Mouse (Mus musculus) liver, postnatal 0 days (tissue): ENCODE measurements at regions not wholly inside any gene's neighbourhood (a gene's known extent, or its start where the extent isn't known, plus 50 kb on each side); places are given as distances from the start of the nearest gene placed in this dataset.

Source experiments
- ATAC-seq: fragments of 200-750 bp; cut with Nextera tagmentation; 2 replicates; pipeline ENCODE4 v1.8.0; 2017; ENCODE audit warnings: mild to moderate bottlenecking, moderate library complexity
- DNase-seq: peaks from one replicate; pipeline ENCODE4 v3.0.0-alpha.2; 2016
- H3K27ac ChIP-seq: fragments of 300-500 bp; sonication (generic); 2 replicates; pipeline ENCODE4 v1.5.1; 2014; ENCODE audit warnings: antibody characterized with exemption, moderate library complexity, mild to moderate bottlenecking, low read depth
- H3K27me3 ChIP-seq: fragments of 300-500 bp; sonication (generic); 2 replicates; pipeline ENCODE4 v1.6.1; 2014; ENCODE audit warnings: low read length, control low read depth, mixed read lengths; ENCODE audit not compliant: insufficient read depth
- H3K36me3 ChIP-seq: fragments of 300-500 bp; sonication (generic); replicated peaks from 2 replicates; pipeline ENCODE4 v1.6.1; 2014; ENCODE audit warnings: mild to moderate bottlenecking, control low read depth, low read length, moderate library complexity, mixed read lengths; ENCODE audit not compliant: insufficient read depth
- H3K4me1 ChIP-seq: fragments of 300-500 bp; sonication (generic); 2 replicates; pipeline ENCODE4 v1.6.1; 2014; ENCODE audit warnings: antibody characterized with exemption, mild to moderate bottlenecking, control low read depth; ENCODE audit not compliant: insufficient read depth
- H3K4me2 ChIP-seq: fragments of 300-500 bp; sonication (generic); 2 replicates; pipeline ENCODE4 v1.6.1; 2014; ENCODE audit warnings: low read depth, mild to moderate bottlenecking, low read length, moderate library complexity, mixed read lengths
- H3K4me3 ChIP-seq: fragments of 300-500 bp; sonication (generic); 2 replicates; pipeline ENCODE4 v1.5.1; 2014; ENCODE audit warnings: low read depth, low read length
- H3K9ac ChIP-seq: fragments of 300-500 bp; sonication (generic); replicated peaks from 2 replicates; pipeline ENCODE4 v1.6.1; 2014; ENCODE audit warnings: mild to moderate bottlenecking, moderate library complexity
- H3K9me3 ChIP-seq: fragments of 300-500 bp; sonication (generic); 2 replicates; pipeline ENCODE4 v1.6.1; 2016; ENCODE audit warnings: mild to moderate bottlenecking, control low read depth, low read length, mixed read lengths
- CTCF ChIP-seq: sonication (generic); IDR thresholded peaks from 2 replicates; pipeline ENCODE4 v1.5.1; 2016; ENCODE audit warnings: antibody characterized with exemption, low read depth
- EP300 ChIP-seq: IDR thresholded peaks from 2 replicates; pipeline ENCODE4 v1.6.1; 2016; ENCODE audit warnings: antibody characterized with exemption, low read depth, mild to moderate bottlenecking
- WGBS: fragments of 180-500 bp; shearing (Covaris S2); extraction: QIAGEN DNeasy Blood & Tissue Kit; methylation state at CpG from one replicate; pipeline ENCODE4 v1.1.7; 2014; ENCODE audit not compliant: insufficient replicate concordance; 5-methylcytosine and 5-hydroxymethylcytosine counted together

- Histone ChIP-seq H3K4me3 (no peak overlapping the region), H3K4me2 (no peak overlapping the region), H3K9ac (no peak overlapping the region), H3K36me3 (no peaks in the 10 kb centered on the region), H3K9me3 (no peaks in the 10 kb centered on the region), H3K27me3 (no peaks in the 10 kb centered on the region), H3K4me1 (no peaks in the 10 kb centered on the region), H3K27ac (no peak overlapping the region)
- peak; percentile 49 for DNase-seq
- TF ChIP-seq EP300 (no peak), CTCF (peak; percentile 43)
- 46% methylated on average over 8 of the region's 8 CpGs for WGBS
- peak; percentile 48; the same call in 1 of the 2 replicates for ATAC-seq
Observed at GRCm38 (mm10) chr10:71857518-71857973, 510.0 kb downstream of the Ipmk start.

- Histone ChIP-seq H3K4me3 (no peak overlapping the region), H3K9ac (no peak overlapping the region), H3K27ac (no peak overlapping the region), H3K36me3 (no peaks in the 10 kb centered on the region), H3K9me3 (no peaks in the 10 kb centered on the region), H3K4me2 (no peak overlapping the region), H3K27me3 (no peaks in the 10 kb centered on the region), H3K4me1 (no peaks in the 10 kb centered on the region)
- WGBS, result 60% methylated on average over 2 of the region's 2 CpGs
- DNase-seq, result no peak
- TF ChIP-seq CTCF (no peak), EP300 (no peak)
- ATAC-seq, result no peak
Observed at GRCm38 (mm10) chr10:71893726-71894125, 546.2 kb downstream of the Ipmk start.

GRCm38 (mm10) chr10:71905029-71905428, 557.5 kb downstream of the Ipmk start:
- TF ChIP-seq CTCF, result no peak
- TF ChIP-seq EP300, result no peak
- DNase-seq, result no peak
- Histone ChIP-seq H3K36me3 (no peaks in the 10 kb centered on the region), H3K4me1 (no peaks in the 10 kb centered on the region), H3K27ac (no peak overlapping the region), H3K4me2 (no peak overlapping the region), H3K4me3 (no peak overlapping the region), H3K27me3 (no peaks in the 10 kb centered on the region), H3K9me3 (no peaks in the 10 kb centered on the region), H3K9ac (no peak overlapping the region)
- ATAC-seq, result no peak
- 61% methylated on average over 4 of the region's 4 CpGs for WGBS
